Mouse (Mus musculus): ENCODE results near the gene Cyp4f14.

The Cyp4f14 gene

DNA sequence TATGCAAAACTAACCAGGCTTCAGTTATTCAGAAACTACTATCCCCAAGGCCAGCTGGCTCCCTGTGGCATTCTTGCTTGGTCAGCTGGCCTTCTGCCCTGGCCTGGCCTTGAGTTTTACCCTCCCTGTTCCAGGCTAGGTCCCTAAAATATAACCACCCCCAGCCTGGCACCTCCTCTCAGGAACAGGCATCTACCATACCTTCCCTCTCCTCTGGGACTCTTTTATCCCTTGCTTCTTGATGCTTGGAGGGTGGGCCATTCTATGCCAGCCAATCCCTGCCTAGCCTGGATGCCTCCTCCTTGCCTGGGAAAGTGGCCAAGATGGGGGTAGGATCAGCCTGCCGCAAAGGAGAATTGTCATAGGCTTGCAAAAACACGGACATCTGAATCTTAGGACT is at the start of gene Cyp4f14:
Cyp4f14 (minus strand) TSS at position 212 of the 400 bp plus-strand sequence.
- DNase-seq: no peak

GRCm38 (mm10) chr17:32965623-32966290 is 48.6 kb upstream of the Cyp4f14 start, which contains the start of gene Zfp472:
Zfp472 (plus strand) TSS chr17:32965814.
- peak; percentile 96 for DNase-seq

DNA sequence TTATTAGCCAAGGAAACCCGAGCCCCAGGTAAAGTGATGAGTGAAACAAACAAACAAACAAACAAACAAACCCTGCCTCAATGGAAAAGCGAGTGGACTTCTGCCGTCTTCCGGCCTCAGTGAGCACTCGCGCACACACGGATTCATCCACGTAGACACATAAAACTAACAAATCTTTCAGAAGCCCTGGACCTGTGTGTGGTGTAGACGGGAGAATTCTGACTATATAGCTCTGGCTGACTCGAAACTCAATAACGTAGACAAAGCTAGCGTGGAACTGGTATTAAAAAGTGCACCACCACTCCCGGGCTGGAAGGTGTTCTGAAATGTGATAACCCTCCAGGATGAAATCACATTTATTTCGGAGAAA is 48.1 kb upstream of the Cyp4f14 start:
- DNase-seq: no peak

DNA sequence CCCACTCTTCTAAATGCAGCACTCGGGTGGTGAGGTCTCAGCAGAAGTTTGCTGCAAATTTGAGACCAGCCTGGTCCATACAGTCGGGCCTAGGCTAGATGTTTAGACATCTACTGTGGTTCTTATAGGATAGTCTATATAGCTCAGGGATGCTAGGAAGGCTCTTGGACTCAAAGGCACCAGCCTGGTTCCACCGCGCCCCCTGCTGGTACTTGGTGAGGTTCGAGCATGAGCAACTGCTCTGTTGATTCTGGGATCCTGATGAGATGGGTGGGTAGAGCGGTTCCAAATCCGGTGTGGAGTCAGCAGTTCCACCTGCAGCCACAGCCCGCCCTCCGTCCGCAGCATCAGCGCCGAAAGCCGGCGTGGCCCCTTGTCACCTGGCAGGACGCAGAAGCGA is 34.3 kb upstream of the Cyp4f14 start:
- peak; percentile 92 for DNase-seq

DNA sequence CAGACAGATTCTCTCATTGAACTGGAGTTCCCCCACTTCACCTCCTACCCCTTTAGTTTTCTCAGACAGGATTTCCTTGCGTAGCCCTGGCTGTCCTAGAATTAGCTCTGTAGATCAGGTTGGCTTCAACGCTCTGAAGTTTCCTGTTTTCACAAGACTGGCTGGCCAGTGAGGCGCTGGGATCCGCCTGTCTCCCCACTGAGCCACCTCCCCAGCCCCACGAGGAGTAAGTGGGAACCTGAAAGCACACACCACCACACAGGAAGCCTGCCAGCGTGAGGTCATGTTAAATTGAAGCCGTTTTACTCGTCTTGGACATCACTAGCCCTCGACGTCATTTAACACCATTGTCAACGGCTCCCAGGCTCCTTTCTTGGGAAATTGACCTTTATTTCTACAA is 33.9 kb upstream of the Cyp4f14 start:
- DNase-seq: no peak

GRCm38 (mm10) chr17:32950136-32950535 is 33.0 kb upstream of the Cyp4f14 start:
- no peak for DNase-seq

GRCm38 (mm10) chr17:32947215-32947914 is 30.2 kb upstream of the Cyp4f14 start, which contains the start of gene Cyp4f13:
Cyp4f13 (minus strand) TSS chr17:32947402.
- DNase-seq: peak; percentile 99

DNA sequence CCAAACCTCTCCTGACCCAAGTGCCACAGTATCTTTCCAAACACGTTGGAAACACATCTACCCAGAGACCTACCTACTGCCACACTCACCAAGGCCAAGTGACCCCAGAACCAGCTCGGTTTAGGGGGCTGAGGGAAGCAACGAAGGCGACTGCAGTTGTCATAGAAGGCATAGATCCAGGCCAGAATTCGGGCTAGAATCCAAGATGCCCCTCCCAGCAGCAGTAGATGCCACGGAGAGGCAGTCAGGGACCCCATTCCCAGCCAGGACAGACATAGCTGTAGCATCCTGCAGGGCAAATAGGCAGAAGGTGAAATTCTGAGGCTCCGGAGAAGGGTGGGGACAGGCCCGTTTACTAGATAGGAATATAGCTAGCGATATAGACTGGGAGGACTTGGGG is 29.6 kb upstream of the Cyp4f14 start:
- peak; percentile 21 for DNase-seq

GRCm38 (mm10) chr17:32944402-32945035 is 27.4 kb upstream of the Cyp4f14 start:
- no peak for DNase-seq

DNA sequence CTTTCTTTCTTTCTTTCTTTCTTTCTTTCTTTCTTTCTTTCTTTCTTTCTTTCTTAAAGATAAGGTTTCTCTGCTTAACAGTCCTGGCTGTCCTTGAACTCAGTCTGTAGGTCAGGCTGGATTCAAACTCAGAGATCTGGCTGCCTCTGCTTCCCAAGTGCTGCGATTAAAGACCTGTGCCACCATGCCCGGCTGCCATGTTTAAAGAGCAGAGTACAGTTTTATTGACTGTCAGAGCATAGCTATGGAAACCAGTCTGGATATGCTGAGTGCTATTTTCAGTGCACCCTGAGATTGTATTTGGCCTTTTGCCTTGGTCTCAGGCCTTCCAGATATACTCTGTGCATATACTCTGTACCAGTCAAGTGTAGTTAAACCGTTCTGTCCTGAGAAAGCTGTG is 26.5 kb upstream of the Cyp4f14 start:
- no peak for DNase-seq

- no peak for DNase-seq
Measured at GRCm38 (mm10) chr17:32939831-32940230, 22.7 kb upstream of the Cyp4f14 start.

GRCm38 (mm10) chr17:32927803-32928202 is 10.7 kb upstream of the Cyp4f14 start:
- DNase-seq: no peak

DNA sequence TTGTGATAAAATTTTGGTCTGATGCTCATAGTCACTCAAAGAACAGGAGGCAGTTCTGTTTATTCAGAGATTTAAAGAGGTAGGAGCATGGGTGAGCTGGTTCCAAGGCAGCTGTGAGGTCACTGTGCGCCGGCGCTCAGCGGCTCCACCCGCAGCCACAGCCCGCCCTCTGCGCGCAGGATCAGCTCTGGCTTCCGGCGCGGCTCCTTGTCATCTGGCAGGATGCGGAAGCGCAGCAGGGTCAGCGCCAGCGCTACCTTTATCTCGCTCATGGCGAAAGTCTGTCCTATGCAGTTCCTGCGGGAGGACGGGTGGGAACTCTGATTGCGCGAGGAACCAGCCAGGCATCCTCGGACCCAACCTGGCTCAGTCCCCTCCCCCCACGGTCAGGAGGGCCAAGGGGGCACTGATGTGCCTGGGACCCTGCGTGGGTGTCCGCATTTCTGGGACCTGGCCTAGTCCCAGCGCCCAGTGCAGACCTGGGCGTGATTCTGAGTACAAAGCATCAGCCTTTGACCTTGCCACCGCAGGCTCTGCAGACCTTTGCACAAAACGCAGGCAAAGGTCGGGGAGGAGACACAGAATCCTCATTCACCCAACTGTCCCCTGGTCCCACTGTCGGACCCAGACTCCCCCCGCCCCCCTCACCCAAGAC is 7.6 kb upstream of the Cyp4f14 start:
- DNase-seq: peak; percentile 81

DNA sequence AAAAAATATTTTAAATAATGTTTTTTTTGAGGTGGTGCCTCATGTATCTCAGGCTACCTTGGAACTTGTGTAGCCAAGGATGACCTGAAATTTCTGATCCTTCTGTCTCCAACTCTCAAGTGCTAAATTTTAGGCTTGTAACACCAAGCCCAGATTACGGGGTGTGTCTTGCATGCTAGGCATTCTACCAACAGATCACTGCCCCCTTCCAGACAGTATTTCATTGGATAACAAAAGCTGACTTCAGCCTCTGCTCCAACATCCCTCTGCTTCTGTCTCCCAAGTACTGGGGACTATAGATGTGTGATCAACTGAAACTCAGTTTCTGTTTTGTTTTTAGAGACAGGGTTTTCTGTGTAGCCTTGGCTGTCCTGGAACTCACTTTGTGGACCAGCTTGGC is 6.5 kb upstream of the Cyp4f14 start:
- DNase-seq: no peak

GRCm38 (mm10) chr17:32919123-32919522 is 2.0 kb upstream of the Cyp4f14 start:
- DNase-seq: no peak

DNA sequence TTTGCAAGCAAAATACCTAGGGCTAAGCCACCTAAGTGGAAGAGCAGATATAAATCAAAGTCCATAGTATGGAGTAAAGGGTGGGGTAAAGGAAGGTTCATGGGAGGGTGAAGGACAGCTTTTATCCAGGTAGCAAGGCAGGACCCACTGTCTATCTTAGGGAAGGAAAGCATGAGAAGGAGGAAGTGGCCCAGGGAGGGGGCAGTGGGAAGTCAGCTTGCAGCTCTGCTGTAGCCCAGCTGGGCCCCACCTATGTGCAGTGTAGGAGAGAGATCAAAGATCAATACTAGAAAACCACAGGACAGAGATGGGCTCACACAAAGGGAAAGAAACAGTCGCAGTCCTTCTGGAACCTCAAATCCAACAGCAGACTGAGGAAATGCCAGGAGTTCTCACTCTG is 1.1 kb downstream of the Cyp4f14 start:
- no peak for DNase-seq

DNA sequence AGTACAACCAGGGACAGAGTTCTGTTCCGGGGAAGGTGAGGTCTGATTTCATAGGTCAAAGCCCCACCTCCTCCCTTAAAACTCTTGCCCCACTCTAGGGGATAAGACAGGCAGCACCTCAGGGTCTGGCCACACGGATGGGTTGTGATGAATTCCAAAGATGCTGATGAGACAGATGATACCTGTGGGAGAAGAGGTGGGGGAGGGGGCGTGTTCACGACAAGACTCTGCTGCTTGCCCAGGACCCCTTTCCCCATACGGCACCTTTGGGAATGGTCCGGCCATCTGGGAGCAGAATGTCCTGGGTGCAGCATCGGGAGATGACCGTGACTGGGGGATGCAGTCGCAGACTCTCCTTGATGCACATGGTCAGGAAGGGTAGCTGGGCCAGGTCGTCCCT is 11.0 kb downstream of the Cyp4f14 start:
- no peak for DNase-seq

DNA sequence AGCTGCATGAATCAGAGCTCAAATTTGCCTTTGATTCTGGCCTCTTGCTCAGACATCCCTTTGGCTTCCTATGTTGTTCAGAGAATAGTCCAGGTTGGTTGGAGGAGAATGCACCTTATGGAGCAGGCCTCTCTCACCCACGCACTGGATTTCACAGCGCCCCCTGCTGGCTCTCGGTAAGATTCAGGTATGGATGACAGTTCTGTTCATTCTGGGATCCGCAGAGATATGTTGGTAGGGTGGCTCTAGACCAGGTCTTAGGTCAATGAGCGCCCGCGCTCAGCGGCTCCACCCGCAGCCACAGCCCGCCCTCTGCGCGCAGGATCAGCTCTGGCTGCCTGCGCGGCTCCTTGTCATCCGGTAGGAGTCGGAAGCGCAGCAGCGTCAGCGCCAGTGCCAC is 11.9 kb downstream of the Cyp4f14 start:
- DNase-seq: peak; percentile 67

GRCm38 (mm10) chr17:32904414-32904813 is 12.7 kb downstream of the Cyp4f14 start:
- no peak for DNase-seq

GRCm38 (mm10) chr17:32901751-32902525 is 15.2 kb downstream of the Cyp4f14 start:
- DNase-seq: no peak

- no peak for DNase-seq
Measured at GRCm38 (mm10) chr17:32895421-32895820, 21.7 kb downstream of the Cyp4f14 start.

GRCm38 (mm10) chr17:32893901-32894300 is 23.2 kb downstream of the Cyp4f14 start:
- DNase-seq: no peak

Data from lung, postnatal 36 days (tissue).